Mouse (Mus musculus): ENCODE data around the gene Lrriq1. TPM values are rescaled to one million over a fixed set of nuclear protein-coding genes. Genes with fewer than 3 reads are reported as not detected.

Lrriq1 gene
- polyA plus RNA-seq, 1 experiment from 2014 or later = 1.0 TPM

DNA sequence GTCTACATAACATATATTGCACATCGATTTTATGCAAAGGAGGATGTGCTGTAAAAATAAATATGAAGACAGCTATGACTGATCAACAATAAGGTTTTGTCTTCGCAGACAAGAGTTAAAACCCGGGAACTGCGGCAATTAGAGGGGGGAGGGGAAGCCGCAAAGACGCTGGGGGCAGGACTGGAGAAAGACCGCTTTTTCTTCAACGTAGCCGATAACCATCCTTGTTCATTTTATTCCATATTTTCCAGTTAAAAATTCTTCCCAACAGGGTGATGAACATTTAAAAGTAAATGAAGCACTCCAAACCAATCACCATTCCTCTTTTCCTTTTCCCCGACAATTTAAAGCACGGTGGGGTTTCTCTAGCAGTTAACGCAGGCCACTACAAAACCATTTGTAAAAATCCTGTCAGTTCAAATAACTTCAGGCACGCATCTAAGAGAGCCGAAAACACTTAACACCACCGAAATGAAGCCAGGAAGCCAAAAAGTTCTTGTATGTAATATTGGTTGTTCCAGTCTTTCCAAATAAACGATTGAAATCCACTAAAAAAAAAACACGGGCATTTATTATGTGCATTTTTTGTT lies 209.4 kb downstream of the Lrriq1 start:
- Histone ChIP-seq H3K4me2 (ENCODE audit: low read depth) (peak overlapping the region; percentile 24), H3K27ac (ENCODE audit: low read depth, low read length) (no peak overlapping the region), H3K27me3 (ENCODE audit: control insufficient read depth, insufficient read depth, low read length) (peaks cover 61% of the 10 kb centered on the region), H3K4me3 (ENCODE audit: low read depth, low read length) (0 out of 2 replicates have a peak overlapping the region, but pooled peaks have one; percentile 10), H3K9ac (ENCODE audit: low read length) (no peak overlapping the region), H3K4me1 (ENCODE audit: control insufficient read depth, insufficient read depth, low read length) (peaks cover 6% of the 10 kb centered on the region), H3K36me3 (ENCODE audit: control insufficient read depth, insufficient read depth, low read length) (no peaks in the 10 kb centered on the region), H3K9me3 (ENCODE audit: control insufficient read depth, low read length) (no peaks in the 10 kb centered on the region)
- WGBS = under 1% methylated on average over 17 of the region's 17 CpGs
- DNase-seq (ENCODE audit: low spot score) (peak; percentile 53), ATAC-seq (ENCODE audit: insufficient read depth, low FRiP score, low TSS enrichment) (no peak)

DNA sequence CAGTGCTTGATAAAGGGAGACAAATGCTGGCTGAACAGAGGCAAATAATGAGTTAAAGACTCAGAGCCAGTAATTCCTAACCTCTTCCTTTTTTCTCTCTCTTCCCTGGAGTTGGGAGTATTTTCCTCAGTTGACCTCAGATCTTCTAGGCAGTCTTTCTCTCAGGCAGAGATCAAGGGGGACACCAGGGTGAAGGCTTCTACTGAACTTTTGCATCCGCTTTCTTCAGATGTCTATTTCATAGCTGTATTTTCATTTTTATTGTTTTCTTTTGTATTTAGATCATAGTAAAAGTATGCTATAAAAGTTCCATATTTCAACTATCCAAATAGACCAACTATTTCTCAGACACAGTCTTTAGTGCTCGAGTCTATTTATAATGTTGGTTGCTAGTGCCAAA lies 233.6 kb downstream of the Lrriq1 start:
- Histone ChIP-seq H3K27me3 (ENCODE audit: control insufficient read depth, insufficient read depth, low read length) (no peaks in the 10 kb centered on the region), H3K4me1 (ENCODE audit: control insufficient read depth, insufficient read depth, low read length) (no peaks in the 10 kb centered on the region), H3K4me2 (ENCODE audit: low read depth) (no peak overlapping the region), H3K27ac (ENCODE audit: low read depth, low read length) (no peak overlapping the region), H3K36me3 (ENCODE audit: control insufficient read depth, insufficient read depth, low read length) (no peaks in the 10 kb centered on the region), H3K9me3 (ENCODE audit: control insufficient read depth, low read length) (no peaks in the 10 kb centered on the region), H3K9ac (ENCODE audit: low read length) (no peak overlapping the region), H3K4me3 (ENCODE audit: low read depth, low read length) (no peak overlapping the region)
- 76% methylated on average over 2 of the region's 2 CpGs for WGBS
- DNase-seq (ENCODE audit: low spot score) = no peak
- ATAC-seq (ENCODE audit: insufficient read depth, low FRiP score, low TSS enrichment) = no peak

DNA sequence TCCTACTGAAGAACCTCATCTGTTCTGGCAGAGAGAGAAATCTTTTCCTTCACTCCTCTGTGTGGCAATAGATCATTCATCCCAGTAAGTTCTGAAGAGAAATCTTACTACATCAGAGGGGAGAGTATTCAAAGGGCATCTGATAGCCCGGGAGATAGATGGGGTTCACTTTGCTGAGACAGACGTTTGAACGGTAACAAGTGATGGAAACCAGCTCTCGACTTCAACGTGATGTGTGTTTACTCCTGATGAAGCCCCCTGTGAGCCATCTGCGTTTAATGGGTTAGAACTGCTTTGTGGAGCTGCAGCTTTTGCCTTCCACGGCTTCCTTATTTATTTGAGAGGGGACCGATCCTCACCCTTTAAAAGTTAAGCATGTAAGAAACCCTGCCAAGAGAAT lies 235.2 kb downstream of the Lrriq1 start:
- ATAC-seq (ENCODE audit: insufficient read depth, low FRiP score, low TSS enrichment) = no peak
- DNase-seq (ENCODE audit: low spot score) = no peak
- no peaks in the 10 kb centered on the region for H3K36me3 ChIP-seq (ENCODE audit: control insufficient read depth, insufficient read depth, low read length)

GRCm38 (mm10) chr10:102999584-102999983 lies 236.5 kb downstream of the Lrriq1 start:
- Histone ChIP-seq H3K4me1 (ENCODE audit: control insufficient read depth, insufficient read depth, low read length) (no peaks in the 10 kb centered on the region), H3K27me3 (ENCODE audit: control insufficient read depth, insufficient read depth, low read length) (no peaks in the 10 kb centered on the region), H3K4me3 (ENCODE audit: low read depth, low read length) (no peak overlapping the region), H3K27ac (ENCODE audit: low read depth, low read length) (no peak overlapping the region), H3K9me3 (ENCODE audit: control insufficient read depth, low read length) (no peaks in the 10 kb centered on the region), H3K4me2 (ENCODE audit: low read depth) (no peak overlapping the region), H3K9ac (ENCODE audit: low read length) (no peak overlapping the region), H3K36me3 (ENCODE audit: control insufficient read depth, insufficient read depth, low read length) (no peaks in the 10 kb centered on the region)
- ATAC-seq (ENCODE audit: insufficient read depth, low FRiP score, low TSS enrichment) = no peak
- DNase-seq (ENCODE audit: low spot score) = no peak

More for the DNA sequence above, 235.2 kb downstream of the Lrriq1 start:
- Histone ChIP-seq H3K9ac (ENCODE audit: low read length) (no peak overlapping the region), H3K4me1 (ENCODE audit: control insufficient read depth, insufficient read depth, low read length) (no peaks in the 10 kb centered on the region), H3K27ac (ENCODE audit: low read depth, low read length) (no peak overlapping the region), H3K27me3 (ENCODE audit: control insufficient read depth, insufficient read depth, low read length) (no peaks in the 10 kb centered on the region), H3K4me2 (ENCODE audit: low read depth) (no peak overlapping the region), H3K9me3 (ENCODE audit: control insufficient read depth, low read length) (no peaks in the 10 kb centered on the region), H3K4me3 (ENCODE audit: low read depth, low read length) (no peak overlapping the region)
- 62% methylated on average over 8 of the region's 8 CpGs for WGBS

Other genes starting within 250 kb of the Lrriq1 start
- gene Alx1, start 206.1 kb downstream of the Lrriq1 start, polyA plus RNA-seq (2014; fragmentation: Nextera tagmentation; extraction: Ambion mirVana) = 1.1 and 1.5 TPM in 2 replicates
- gene Slc6a15, start 131.5 kb upstream of the Lrriq1 start, polyA plus RNA-seq (2014; fragmentation: Nextera tagmentation; extraction: Ambion mirVana) = 7.3 and 9.5 TPM in 2 replicates

Measured in neural tube, embryonic 11.5 days (tissue).